Mouse (Mus musculus): Measurements from ENCODE around the gene Zp3. TPM values are rescaled to one million over a fixed set of nuclear protein-coding genes. Genes with fewer than 3 reads are reported as not detected.

The Zp3 gene
- polyA plus RNA-seq, 1 experiment, result 0.18 TPM

GRCm38 (mm10) chr5:136035285-136035684 is 55.4 kb downstream of the Zp3 start:
- DNase-seq (ENCODE audit: low read depth), result no peak
- no peak for TF ChIP-seq POLR2A (IDR thresholded peaks at IDR 0.05; ENCODE audit: borderline replicate concordance, extremely low read depth, insufficient read depth, insufficient read length, poor library complexity, severe bottlenecking)
- no peak for TF ChIP-seq CTCF (IDR thresholded peaks at IDR 0.05; ENCODE audit: borderline replicate concordance, extremely low read depth, insufficient read depth, insufficient read length)

- no peak for DNase-seq (ENCODE audit: low read depth)
- TF ChIP-seq CTCF (IDR thresholded peaks at IDR 0.05; ENCODE audit: borderline replicate concordance, extremely low read depth, insufficient read depth, insufficient read length), result no peak
- TF ChIP-seq POLR2A (IDR thresholded peaks at IDR 0.05; ENCODE audit: borderline replicate concordance, extremely low read depth, insufficient read depth, insufficient read length, poor library complexity, severe bottlenecking), result no peak
Measured at GRCm38 (mm10) chr5:136036667-136037066, 56.8 kb downstream of the Zp3 start.

Other genes starting within 250 kb of the Zp3 start
- gene Tmem120a, start 235.7 kb upstream of the Zp3 start, polyA plus RNA-seq (2012; rRNA removed), result 36.9 and 39.3 TPM in 2 replicates
- gene Styxl1, start 201.7 kb upstream of the Zp3 start, polyA plus RNA-seq (2012; rRNA removed), result 0.08 and 0.15 TPM in 2 replicates
- gene Mdh2, start 201.6 kb upstream of the Zp3 start, polyA plus RNA-seq (2012; rRNA removed), result 476 and 499 TPM in 2 replicates
- 57.1 and 82.6 TPM in 2 replicates for gene Srrm3, start 173.2 kb upstream of the Zp3 start, polyA plus RNA-seq (2012; rRNA removed)
- 17.2 and 27.4 TPM in 2 replicates for gene Hspb1, start 92.2 kb upstream of the Zp3 start, polyA plus RNA-seq (2012; rRNA removed)
- gene Ywhag, start 45.5 kb upstream of the Zp3 start, polyA plus RNA-seq (2012; rRNA removed), result 258 and 495 TPM in 2 replicates
- 2.1 and 5.1 TPM in 2 replicates for gene Ssc4d, start 5.6 kb upstream of the Zp3 start, polyA plus RNA-seq (2012; rRNA removed)
- gene Dtx2, start 14.7 kb downstream of the Zp3 start, polyA plus RNA-seq (2012; rRNA removed), result 26.7 and 28.4 TPM in 2 replicates
- 0.06 and 0.11 TPM in 2 replicates for gene Upk3b, start 58.4 kb downstream of the Zp3 start, polyA plus RNA-seq (2012; rRNA removed)
- gene Upk3bl, start 74.4 kb downstream of the Zp3 start, polyA plus RNA-seq (2012; rRNA removed), result 0.26 and 0.40 TPM in 2 replicates
- 9.5 and 18.1 TPM in 2 replicates for gene Rasa4, start 103.8 kb downstream of the Zp3 start, polyA plus RNA-seq (2012; rRNA removed)
- gene Polr2j, start 136.5 kb downstream of the Zp3 start, polyA plus RNA-seq (2012; rRNA removed), result 144 and 199 TPM in 2 replicates
- gene Lrwd1, start 156.0 kb downstream of the Zp3 start, polyA plus RNA-seq (2012; rRNA removed), result 45.7 and 69.0 TPM in 2 replicates
- 17.5 and 21.8 TPM in 2 replicates for gene Alkbh4, start 156.0 kb downstream of the Zp3 start, polyA plus RNA-seq (2012; rRNA removed)
- gene Orai2, start 190.6 kb downstream of the Zp3 start, polyA plus RNA-seq (2012; rRNA removed), result 52.2 and 58.5 TPM in 2 replicates
- gene Prkrip1, start 218.9 kb downstream of the Zp3 start, polyA plus RNA-seq (2012; rRNA removed), result 36.3 and 37.2 TPM in 2 replicates